Mouse (Mus musculus): ENCODE data around the gene Pamr1. TPM values are rescaled to one million over a fixed set of nuclear protein-coding genes. Genes with fewer than 3 reads are reported as not detected.
A peak's percentile ranks its signal among the peaks of the same experiment; 100 is the strongest.

Gene Pamr1
- polyA plus RNA-seq, 1 experiment = 7.6 TPM

GRCm38 (mm10) chr2:102598911-102599721, 49.3 kb downstream of the Pamr1 start:
- DNase-seq (ENCODE audit: low read depth) = no peak

DNA sequence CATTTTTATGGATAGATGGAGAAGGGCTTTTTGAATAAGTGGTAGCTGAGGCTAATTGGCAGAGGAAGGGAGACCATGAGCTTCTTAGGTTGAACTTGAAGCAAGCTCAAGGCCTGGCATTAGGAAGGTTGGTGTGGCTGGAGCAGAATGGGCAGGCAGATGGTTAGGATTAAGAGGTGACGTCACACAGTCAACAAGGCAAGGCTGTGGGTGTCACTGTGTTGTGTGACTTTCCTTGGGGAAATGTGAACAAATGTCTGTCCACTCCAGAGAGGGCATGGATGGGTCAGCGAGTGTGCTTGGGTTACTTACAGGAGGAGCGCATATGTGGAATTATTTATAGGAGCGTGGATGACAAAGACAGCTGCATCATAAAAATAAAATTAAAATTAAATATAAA, 50.7 kb downstream of the Pamr1 start:
- DNase-seq (ENCODE audit: low read depth) = no peak

- no peak for DNase-seq (ENCODE audit: low read depth)
Observed at GRCm38 (mm10) chr2:102610485-102610884, 60.7 kb downstream of the Pamr1 start.

DNA sequence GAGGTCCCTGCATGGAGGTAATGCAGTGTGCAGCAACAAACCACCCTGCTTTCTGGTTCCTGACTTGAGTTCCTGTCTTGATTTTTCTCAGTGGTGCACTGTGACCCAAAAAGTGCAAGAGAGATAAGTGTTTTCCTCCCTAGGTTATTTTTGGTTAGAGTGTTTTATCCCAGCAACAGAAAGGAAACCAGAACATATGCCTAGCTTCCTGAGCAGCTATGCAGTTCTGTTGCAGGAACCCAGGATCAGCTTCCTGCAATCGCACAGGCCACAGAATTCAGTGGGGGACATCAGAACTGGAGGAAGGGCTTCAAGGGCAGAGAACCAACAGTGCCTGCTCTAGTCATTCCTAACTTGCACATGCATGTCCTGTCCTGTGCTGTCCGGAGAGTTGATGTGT, 66.8 kb downstream of the Pamr1 start:
- no peak for DNase-seq (ENCODE audit: low read depth)

DNA sequence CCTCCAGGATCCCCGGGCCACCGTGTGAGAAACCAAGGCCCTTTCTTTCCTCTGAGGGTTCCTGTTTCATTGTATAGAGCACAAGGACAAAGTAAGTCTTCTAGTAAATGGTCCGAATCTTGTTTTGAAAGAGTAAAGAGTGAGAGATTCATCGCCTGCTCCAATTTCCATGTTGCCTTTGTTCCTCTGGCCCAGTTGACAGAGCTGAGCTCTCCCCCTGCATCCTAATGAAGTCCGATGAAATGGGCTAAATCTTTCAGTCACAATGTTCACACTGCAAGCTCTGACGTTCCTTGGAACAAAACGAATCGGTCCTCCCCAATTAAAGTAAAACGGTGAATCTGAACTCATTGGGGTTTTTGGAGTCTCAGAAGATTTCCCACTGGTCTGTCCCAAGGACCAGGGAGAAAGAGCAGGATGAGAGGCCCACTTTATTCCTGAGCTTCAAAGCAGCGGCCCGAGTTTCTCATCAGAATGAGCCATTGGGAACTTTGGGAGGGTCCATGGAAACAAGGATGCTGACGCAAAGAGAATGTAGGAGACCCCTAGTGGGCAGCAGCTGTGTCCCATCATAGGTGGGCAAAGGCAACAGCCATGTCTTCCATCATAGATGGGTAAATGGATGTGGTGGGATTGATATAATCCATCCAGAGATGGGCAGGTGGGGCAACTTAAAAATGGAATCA, 71.1 kb downstream of the Pamr1 start:
- no peak for DNase-seq (ENCODE audit: low read depth)

DNA sequence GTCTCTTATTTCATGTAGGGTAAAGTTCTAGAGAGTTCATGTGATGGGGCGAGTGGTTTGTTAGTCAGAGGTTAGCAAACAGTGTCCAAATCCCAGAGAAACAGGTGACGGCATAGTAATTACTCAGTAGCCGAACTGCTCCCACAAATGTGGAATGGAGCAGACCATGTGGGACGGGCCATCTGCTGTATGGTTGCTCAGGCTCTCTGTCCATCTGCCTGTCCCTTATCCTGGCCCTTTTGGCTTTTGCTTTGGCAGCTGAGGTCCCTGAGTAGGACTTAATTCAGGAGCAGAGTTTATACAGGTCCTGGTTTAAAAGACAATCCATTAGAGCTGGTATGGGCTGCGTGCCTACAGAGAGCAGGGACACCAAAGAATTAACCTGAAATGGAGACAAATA, 72.4 kb downstream of the Pamr1 start:
- no peak for DNase-seq (ENCODE audit: low read depth)

- no peak for DNase-seq (ENCODE audit: low read depth)
Observed at GRCm38 (mm10) chr2:102622943-102623342, 73.1 kb downstream of the Pamr1 start.

- DNase-seq (ENCODE audit: low read depth) = peak; percentile 22
Observed at GRCm38 (mm10) chr2:102624538-102624937, 74.7 kb downstream of the Pamr1 start.

DNA sequence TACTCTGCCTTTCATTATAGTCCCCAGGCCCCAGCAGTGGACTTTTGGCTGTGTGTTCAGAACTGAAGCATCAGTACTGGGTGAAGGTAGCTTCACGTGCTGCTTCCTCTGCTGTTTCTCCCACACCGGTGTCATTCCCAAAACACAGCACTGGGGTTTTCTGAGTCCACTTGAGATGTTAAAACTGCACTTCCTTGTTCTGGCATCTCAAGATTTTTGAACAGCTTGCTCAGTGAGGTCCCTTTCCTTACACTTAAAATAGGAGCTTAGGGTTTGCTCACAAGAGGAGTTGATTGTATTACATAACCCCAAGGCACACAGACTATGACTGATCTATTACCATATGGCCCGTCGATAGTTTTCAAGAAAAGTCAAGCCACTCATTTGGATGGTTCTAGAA, 82.5 kb downstream of the Pamr1 start:
- DNase-seq (ENCODE audit: low read depth) = no peak

- DNase-seq (ENCODE audit: low read depth) = no peak
Observed at GRCm38 (mm10) chr2:102634010-102634409, 84.2 kb downstream of the Pamr1 start.

DNA sequence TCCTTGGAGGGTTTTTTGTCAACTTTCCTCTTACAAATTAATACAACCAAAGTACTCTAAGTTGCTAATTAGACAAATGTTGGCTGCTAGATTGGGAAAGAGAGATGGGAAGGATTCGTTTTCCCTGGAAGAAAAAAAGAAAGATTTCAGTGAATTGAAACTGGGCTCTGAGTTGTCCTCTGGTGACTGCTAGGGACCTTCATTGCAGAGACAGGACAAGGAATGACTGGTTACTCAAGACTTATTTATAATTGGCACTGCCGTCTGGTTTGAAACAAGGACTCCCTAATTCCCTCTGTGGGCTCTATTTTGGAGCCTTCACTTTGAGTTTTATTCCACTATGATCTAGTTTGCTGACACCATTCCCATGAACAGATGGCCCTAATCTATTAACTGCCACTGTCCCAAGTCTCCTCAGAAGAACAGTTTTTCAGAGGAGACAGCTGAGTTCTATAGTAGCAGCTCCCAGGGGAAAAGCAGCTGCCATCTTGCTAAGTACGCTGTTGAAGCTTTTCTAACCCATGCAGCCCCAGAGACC, 85.8 kb downstream of the Pamr1 start:
- no peak for DNase-seq (ENCODE audit: low read depth)

DNA sequence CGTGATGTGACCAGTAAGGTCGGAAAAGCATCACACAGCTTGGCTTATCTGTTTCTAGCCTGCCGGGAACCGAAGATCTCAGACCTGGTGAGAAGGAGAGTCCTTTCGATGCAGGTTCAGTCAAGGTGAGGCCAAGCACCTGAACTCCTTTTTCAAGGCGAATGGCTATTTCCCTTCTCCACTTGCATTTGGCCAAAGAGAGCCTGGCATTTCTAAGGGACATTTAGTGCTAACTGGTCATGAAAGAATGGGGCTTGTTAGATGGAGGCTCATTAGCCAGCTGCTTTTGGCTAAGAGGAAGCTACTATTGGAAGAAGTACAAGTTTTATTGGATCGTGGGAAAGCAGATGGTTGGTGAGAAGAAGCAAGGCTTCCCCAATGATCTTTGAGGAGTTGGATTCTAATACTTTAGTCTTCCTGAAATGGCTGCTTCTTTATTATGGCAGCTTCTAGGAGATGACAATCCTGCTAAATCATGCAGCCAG, 86.3 kb downstream of the Pamr1 start:
- no peak for DNase-seq (ENCODE audit: low read depth)

DNA sequence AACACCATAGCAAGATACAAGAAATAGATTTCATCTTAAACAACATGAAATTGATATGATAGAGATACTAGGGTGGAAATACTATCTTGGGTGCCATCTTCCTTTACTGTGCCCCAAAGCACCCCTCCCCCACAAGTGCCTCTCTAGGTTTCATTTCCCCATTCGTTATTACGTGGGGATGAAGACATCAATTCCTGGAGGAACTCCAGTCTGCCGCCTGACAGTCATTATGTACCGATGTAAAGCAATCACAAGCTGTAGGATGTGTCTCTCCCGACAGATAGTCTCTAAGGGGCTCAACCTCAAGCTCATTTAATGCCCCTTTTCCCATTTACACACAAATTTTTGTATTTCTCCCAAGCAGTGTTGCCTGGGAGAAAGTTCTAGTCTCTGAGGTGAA, 88.3 kb downstream of the Pamr1 start:
- DNase-seq (ENCODE audit: low read depth) = no peak

DNA sequence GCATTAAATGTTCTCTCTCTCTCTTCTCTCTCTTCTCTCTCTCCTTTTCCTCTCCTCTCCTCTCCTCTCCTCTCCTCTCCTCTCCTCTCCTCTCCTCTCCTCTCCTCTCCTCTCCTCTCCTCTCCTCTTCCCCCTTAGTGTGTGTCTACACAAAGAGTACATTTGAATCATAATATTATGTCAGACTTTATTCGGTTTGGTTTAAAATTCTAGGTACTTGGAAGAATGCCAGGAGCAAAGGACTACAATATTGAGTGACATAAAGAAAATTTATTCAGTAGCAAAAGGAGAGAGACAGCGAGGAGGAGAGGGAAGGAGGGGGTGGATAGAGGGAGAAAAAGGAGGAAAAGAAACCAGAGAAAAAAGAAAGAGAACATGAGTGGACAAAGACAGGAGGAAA, 88.9 kb downstream of the Pamr1 start:
- no peak for DNase-seq (ENCODE audit: low read depth)

- no peak for DNase-seq (ENCODE audit: low read depth)
Observed at GRCm38 (mm10) chr2:102648845-102649500, 99.2 kb downstream of the Pamr1 start.

GRCm38 (mm10) chr2:102650322-102650721, 100.5 kb downstream of the Pamr1 start:
- DNase-seq (ENCODE audit: low read depth) = no peak

- DNase-seq (ENCODE audit: low read depth) = no peak
Observed at GRCm38 (mm10) chr2:102655966-102656725, 106.3 kb downstream of the Pamr1 start.

DNA sequence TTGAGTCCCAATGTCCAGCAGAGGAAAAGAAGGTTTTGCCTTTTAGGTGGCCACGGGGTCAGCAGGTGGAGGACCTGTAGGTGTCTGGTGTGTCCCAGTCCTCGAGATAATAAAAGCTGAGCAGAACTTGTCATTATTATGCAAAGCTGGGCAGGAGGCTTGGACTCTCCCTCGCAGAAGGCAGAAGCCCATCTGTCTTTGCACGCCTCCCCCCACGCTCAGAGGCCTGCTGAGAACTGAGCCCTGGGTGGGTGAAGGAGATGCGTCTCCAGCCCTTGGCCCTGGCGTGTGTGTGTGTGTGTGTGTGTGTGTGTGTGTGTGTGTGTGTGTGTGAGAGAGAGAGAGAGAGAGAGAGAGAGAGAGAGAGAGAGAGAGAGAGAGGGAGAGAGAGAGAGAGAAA, 107.9 kb downstream of the Pamr1 start:
- no peak for DNase-seq (ENCODE audit: low read depth)

DNA sequence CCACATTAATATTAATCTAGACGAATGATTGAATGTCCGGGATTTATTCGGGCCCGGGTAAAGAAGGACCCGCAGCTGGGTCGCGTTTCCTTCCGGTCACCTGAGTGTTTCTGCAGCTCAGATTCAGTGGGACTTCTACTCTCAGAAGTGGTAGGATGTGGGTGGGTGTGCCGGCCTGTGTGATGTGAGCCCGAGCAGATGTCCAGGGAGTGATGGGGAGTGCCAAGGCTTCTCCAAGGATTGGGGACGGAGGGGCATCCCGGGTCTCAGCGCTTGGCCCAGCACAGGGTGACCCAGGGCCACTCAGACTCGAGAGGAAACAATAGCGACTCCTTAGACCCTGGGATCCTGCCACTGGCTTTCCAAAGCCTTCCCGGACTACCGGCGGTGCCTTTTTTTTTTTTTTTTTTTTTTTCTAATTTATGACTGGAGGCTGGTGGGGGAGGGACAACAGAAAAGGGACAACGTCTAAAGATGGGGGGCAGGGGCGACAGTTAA, 108.4 kb downstream of the Pamr1 start, which contains the start of gene Slc1a2:
Gene Slc1a2 (plus strand): TSS at position 497 of the 498 bp plus-strand sequence.
- DNase-seq (ENCODE audit: low read depth) = no peak

GRCm38 (mm10) chr2:102658661-102659520, 109.1 kb downstream of the Pamr1 start:
- DNase-seq (ENCODE audit: low read depth) = no peak

- no peak for DNase-seq (ENCODE audit: low read depth)
Observed at GRCm38 (mm10) chr2:102659521-102659830, 109.7 kb downstream of the Pamr1 start.
